Mouse (Mus musculus): ENCODE measurements around the gene Zfp143.

DNA sequence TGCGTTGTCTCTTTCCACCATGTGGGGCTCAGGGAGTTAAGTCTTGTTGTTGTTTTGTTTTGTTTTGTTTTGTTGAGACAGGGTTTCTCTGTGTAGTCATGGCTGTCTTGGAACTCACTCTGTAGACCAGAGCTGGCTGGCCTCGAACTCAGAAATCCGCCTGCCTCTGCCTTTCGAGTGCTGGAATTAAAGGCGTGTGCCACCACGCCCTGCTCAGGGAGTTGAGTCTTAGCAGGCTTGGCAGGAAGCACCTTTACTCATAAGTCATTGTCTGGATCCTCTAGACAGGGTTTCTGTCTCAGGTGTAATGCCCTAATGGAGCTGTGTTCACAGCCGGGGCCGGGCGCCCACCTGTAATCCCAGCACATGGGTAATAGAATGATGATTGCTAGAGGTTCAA lies 2.7 kb downstream of the Zfp143 start:
- no peak for TF ChIP-seq POLR2A (IDR thresholded peaks at IDR 0.05; ENCODE audit: low read depth, low read length)
- no peak for TF ChIP-seq CTCF (IDR thresholded peaks at IDR 0.05; ENCODE audit: borderline replicate concordance, insufficient read depth, low read length)

Data from embryonic fibroblast, embryonic 13.5 days (primary cell).